Comparison of ENCODE assay signal across 17 mouse cellular contexts in the genomic region with DNA sequence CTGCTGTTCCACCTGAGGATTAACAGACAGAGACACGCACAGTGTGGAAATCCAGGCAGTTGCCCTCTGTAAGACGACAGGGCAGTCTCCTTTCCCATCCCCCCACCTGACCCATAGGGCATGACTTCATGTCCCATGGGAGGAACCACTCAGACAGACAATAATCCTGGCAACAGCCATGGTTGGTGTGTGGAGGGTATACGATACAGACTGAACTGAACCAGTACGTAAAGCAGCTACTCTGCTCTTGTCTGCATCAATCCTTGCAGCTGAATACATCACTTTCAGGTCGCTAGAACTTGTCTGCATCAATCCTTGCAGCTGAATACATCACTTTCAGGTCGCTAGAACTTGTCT. TPM values are rescaled to one million over a fixed set of nuclear protein-coding genes. Genes with fewer than 3 reads are reported as not detected.
DNase-seq lines count a peak whose midpoint lies in the region; ATAC-seq and TF ChIP-seq lines count a peak whose summit lies in the region.
"Had no signal": no experiment of that assay in that cellular context is flagged by ENCODE, and none has a peak within 500 bp of the region (broad histone marks: within the 10 kb centered on the region; RNA-seq: fewer than 3 reads in every experiment).

No protein-coding gene starts in this region.

- no peak overlapping the region for H3K4me3 ChIP-seq in liver, adult 2 months (ENCODE audit: insufficient read depth, low read depth, low read length)
- H3K4me3 ChIP-seq in liver, postnatal 0 days (ENCODE audit: low read depth, low read length): no peak overlapping the region
- H3K4me3 ChIP-seq in hindbrain, postnatal 0 days (ENCODE audit: low read length): no peak overlapping the region
- H3K4me3 ChIP-seq in midbrain, embryonic 11.5 days (ENCODE audit: low read depth, low read length): no peak overlapping the region
- H3K4me3 ChIP-seq: erythroblast, embryonic 14.5 days had no signal

- H3K4me2 ChIP-seq in liver, postnatal 0 days (ENCODE audit: low read depth, low read length): no peak overlapping the region
- H3K4me2 ChIP-seq in hindbrain, postnatal 0 days (ENCODE audit: low read depth, low read length): no peak overlapping the region
- H3K4me2 ChIP-seq in midbrain, embryonic 11.5 days: no peak overlapping the region

- ATAC-seq in liver, postnatal 0 days: no peak; the same call in 1 of the 2 replicates
- ATAC-seq in hindbrain, postnatal 0 days: peak; percentile 63
- peak; percentile 68 for ATAC-seq in midbrain, embryonic 11.5 days (ENCODE audit: low FRiP score)
- ATAC-seq: CD4-positive, CD25-positive, alpha-beta regulatory T cell, adult 4 months had no signal

- no peak for TF ChIP-seq POLR2A in liver, adult 2 months (IDR thresholded peaks at IDR 0.05; ENCODE audit: extremely low read depth, insufficient read depth, low read length)

- no peaks in the 10 kb centered on the region for H3K36me3 ChIP-seq in liver, adult 2 months (ENCODE audit: control insufficient read depth, insufficient read depth, low read length)
- no peaks in the 10 kb centered on the region for H3K36me3 ChIP-seq in liver, postnatal 0 days (replicated peaks; ENCODE audit: insufficient read depth, low read length)
- no peaks in the 10 kb centered on the region for H3K36me3 ChIP-seq in hindbrain, postnatal 0 days (ENCODE audit: insufficient read depth, low read length)
- H3K36me3 ChIP-seq in midbrain, embryonic 11.5 days (ENCODE audit: control insufficient read depth, insufficient read depth, low read length): no peaks in the 10 kb centered on the region
- H3K36me3 ChIP-seq: embryonic facial prominence, embryonic 10.5 days; heart, embryonic 13.5 days; hindbrain, embryonic 15.5 days had no signal

- peaks cover 26% of the 10 kb centered on the region for H3K4me1 ChIP-seq in liver, adult 2 months (ENCODE audit: control insufficient read depth, insufficient read depth, low read length)
- H3K4me1 ChIP-seq in liver, postnatal 0 days (ENCODE audit: insufficient read depth): peaks cover 7% of the 10 kb centered on the region; the same call in 1 of the 2 replicates
- no peaks in the 10 kb centered on the region; the same call in 1 of the 2 replicates for H3K4me1 ChIP-seq in hindbrain, postnatal 0 days (ENCODE audit: insufficient read depth, low read length)
- H3K4me1 ChIP-seq in midbrain, embryonic 11.5 days (ENCODE audit: control insufficient read depth, insufficient read depth, low read length): peaks cover 4% of the 10 kb centered on the region

- TF ChIP-seq CTCF in liver, adult 2 months (IDR thresholded peaks at IDR 0.05; ENCODE audit: low read depth, low read length): no peak
- TF ChIP-seq CTCF in liver, postnatal 0 days (IDR thresholded peaks at IDR 0.05; ENCODE audit: low read depth): no peak
- TF ChIP-seq CTCF in hindbrain, postnatal 0 days (IDR thresholded peaks at IDR 0.05; ENCODE audit: low read depth): no peak

- H3K27ac ChIP-seq in liver, adult 2 months (replicated peaks; ENCODE audit: insufficient read depth, low read depth, low read length): peak overlapping the region; percentile 30
- no peak overlapping the region for H3K27ac ChIP-seq in liver, postnatal 0 days (ENCODE audit: low read depth)
- peak overlapping the region; percentile 72; the same call in 1 of the 2 replicates for H3K27ac ChIP-seq in hindbrain, postnatal 0 days
- no peak overlapping the region for H3K27ac ChIP-seq in midbrain, embryonic 11.5 days (ENCODE audit: low read depth, low read length)
- H3K27ac ChIP-seq: embryonic facial prominence, embryonic 10.5 days; heart, embryonic 13.5 days had no signal

- H3K27me3 ChIP-seq in liver, adult 2 months (ENCODE audit: control insufficient read depth, insufficient read depth, low read length): no peaks in the 10 kb centered on the region
- H3K27me3 ChIP-seq in liver, postnatal 0 days (ENCODE audit: insufficient read depth, low read length): no peaks in the 10 kb centered on the region
- no peaks in the 10 kb centered on the region for H3K27me3 ChIP-seq in hindbrain, postnatal 0 days (ENCODE audit: insufficient read depth, low read length)
- no peaks in the 10 kb centered on the region for H3K27me3 ChIP-seq in midbrain, embryonic 11.5 days (ENCODE audit: control insufficient read depth, insufficient read depth, low read length)
- H3K27me3 ChIP-seq: hindbrain, embryonic 15.5 days had no signal

- no peak overlapping the region for H3K9ac ChIP-seq in liver, adult 2 months (ENCODE audit: low read depth, low read length)
- no peak overlapping the region for H3K9ac ChIP-seq in liver, postnatal 0 days (replicated peaks)
- no peak overlapping the region for H3K9ac ChIP-seq in hindbrain, postnatal 0 days (replicated peaks; ENCODE audit: low read length)
- peak overlapping the region; percentile 16; the same call in 1 of the 2 replicates for H3K9ac ChIP-seq in midbrain, embryonic 11.5 days (ENCODE audit: low read length)
- H3K9ac ChIP-seq: hindbrain, embryonic 15.5 days had no signal

- TF ChIP-seq EP300 in liver, postnatal 0 days (IDR thresholded peaks at IDR 0.05; ENCODE audit: low read depth): no peak

- H3K79me2 ChIP-seq in liver, adult 2 months (ENCODE audit: control insufficient read depth, insufficient read depth, low read length): peaks cover 17% of the 10 kb centered on the region; the same call in 1 of the 2 replicates

- WGBS in liver, adult 2 months: 48% methylated on average over 6 of the region's 6 CpGs
- WGBS in liver, postnatal 0 days (ENCODE audit: insufficient replicate concordance): 48% methylated on average over 6 of the region's 6 CpGs
- 30% methylated on average over 6 of the region's 6 CpGs for WGBS in hindbrain, postnatal 0 days
- WGBS in midbrain, embryonic 11.5 days: 32% methylated on average over 6 of the region's 6 CpGs

- H3K9me3 ChIP-seq in liver, postnatal 0 days (ENCODE audit: low read length): no peaks in the 10 kb centered on the region
- no peaks in the 10 kb centered on the region for H3K9me3 ChIP-seq in hindbrain, postnatal 0 days (ENCODE audit: low read length)
- H3K9me3 ChIP-seq in midbrain, embryonic 11.5 days (ENCODE audit: control insufficient read depth, low read length): no peaks in the 10 kb centered on the region
- H3K9me3 ChIP-seq: embryonic facial prominence, embryonic 10.5 days; heart, embryonic 13.5 days; hindbrain, embryonic 15.5 days had no signal

- DNase-seq in liver, adult 2 months (ENCODE audit: extremely low read depth, low read depth, low spot score): peak; percentile 51
- DNase-seq in liver, postnatal 0 days: no peak
- DNase-seq in hindbrain, postnatal 0 days (ENCODE audit: low spot score): peak; percentile 32
- no peak for DNase-seq in midbrain, embryonic 11.5 days (ENCODE audit: low spot score, missing footprints)
- peak; percentile 23 for DNase-seq in retina, postnatal 1 day
- DNase-seq in frontal cortex, postnatal 10 days (ENCODE audit: low spot score in 2 of 2): no peak
- DNase-seq in heart, postnatal 4 days: no peak
- DNase-seq: adrenal gland, postnatal 36 days; cerebellum, adult 9-11 months; kidney, adult 9 months; kidney, postnatal 4 days; thymus, postnatal 25 days had no signal

RNA-seq across cellular contexts. Expression of gene Atp7b, which starts 20.0 kb away (rescaled TPM):
- 9.8 and 14.5 TPM in 2 replicates for total RNA-seq in liver, adult 2 months (2014; rRNA removed)
- polyA plus RNA-seq in liver, adult 2 months (2012; rRNA removed): 10.7 and 12.5 TPM in 2 replicates
- polyA plus RNA-seq in liver, postnatal 0 days (2015; fragmentation: Nextera tagmentation; extraction: Ambion mirVana): 4.7 and 5.7 TPM in 2 replicates
- 6.3 and 8.4 TPM in 2 replicates for total RNA-seq in hindbrain, postnatal 0 days (2014; rRNA removed)
- polyA plus RNA-seq in hindbrain, postnatal 0 days (2015; fragmentation: Nextera tagmentation; extraction: Ambion mirVana): 2.4 and 2.6 TPM in 2 replicates
- 1.8 and 2.0 TPM in 2 replicates for polyA plus RNA-seq in midbrain, embryonic 11.5 days (2014; fragmentation: Nextera tagmentation; extraction: Ambion mirVana)
- total RNA-seq in heart, postnatal 4 days (2021): under 1 TPM; 0.38 to 0.55 TPM

RNA-seq across cellular contexts. Expression of gene Alg11, which starts 20.4 kb away (rescaled TPM):
- 15.2 and 22.2 TPM in 2 replicates for total RNA-seq in liver, adult 2 months (2014; rRNA removed)
- 4.8 and 11.6 TPM in 2 replicates for polyA plus RNA-seq in liver, adult 2 months (2012; rRNA removed)
- 7.8 and 8.7 TPM in 2 replicates for polyA plus RNA-seq in liver, postnatal 0 days (2015; fragmentation: Nextera tagmentation; extraction: Ambion mirVana)
- total RNA-seq in hindbrain, postnatal 0 days (2014; rRNA removed): 36.2 and 36.6 TPM in 2 replicates
- polyA plus RNA-seq in hindbrain, postnatal 0 days (2015; fragmentation: Nextera tagmentation; extraction: Ambion mirVana): 29.2 and 36.1 TPM in 2 replicates
- 32.5 and 35.9 TPM in 2 replicates for polyA plus RNA-seq in midbrain, embryonic 11.5 days (2014; fragmentation: Nextera tagmentation; extraction: Ambion mirVana)
- 10 to 100 TPM; 11.4 to 14.5 TPM for total RNA-seq in heart, postnatal 4 days (2021)

Comparison
In these comparisons a context has a peak if more than half of its experiments do, and no peak if none do; other contexts are left out.
1. DNase-seq: peak in liver, adult 2 months (single experiment), hindbrain, postnatal 0 days (single experiment) and retina, postnatal 1 day (single experiment); none in liver, postnatal 0 days (single experiment), midbrain, embryonic 11.5 days (single experiment), frontal cortex, postnatal 10 days (0 of 2) and heart, postnatal 4 days (single experiment).
2. H3K27ac ChIP-seq: peak in liver, adult 2 months (single experiment) and hindbrain, postnatal 0 days (single experiment); none in liver, postnatal 0 days (single experiment) and midbrain, embryonic 11.5 days (single experiment).